Mouse (Mus musculus) cerebellum, adult 8-10 months (tissue): ENCODE results near the gene Qrfp.
A peak's percentile ranks its signal among the peaks of the same experiment; 100 is the strongest.

ENCODE experiments used
- DNase-seq: peaks from one replicate; pipeline ENCODE4 v3.0.0; 2022

Qrfp gene

GRCm38 (mm10) chr2:31813641-31814040, 3.3 kb upstream of the Qrfp start:
- DNase-seq: no peak

GRCm38 (mm10) chr2:31811086-31811958, 942 bp upstream of the Qrfp start:
- DNase-seq: no peak

GRCm38 (mm10) chr2:31809358-31809740, 1.0 kb downstream of the Qrfp start:
- DNase-seq: no peak

- DNase-seq: no peak
Measured at GRCm38 (mm10) chr2:31808410-31809357, 1.7 kb downstream of the Qrfp start.

- no peak for DNase-seq
Measured at GRCm38 (mm10) chr2:31806639-31807382, 3.6 kb downstream of the Qrfp start.

- peak; percentile 35 for DNase-seq
Measured at GRCm38 (mm10) chr2:31803480-31803879, 6.9 kb downstream of the Qrfp start.

- peak; percentile 30 for DNase-seq
Measured at GRCm38 (mm10) chr2:31802811-31803210, 7.6 kb downstream of the Qrfp start.

GRCm38 (mm10) chr2:31801416-31801815, 9.0 kb downstream of the Qrfp start:
- DNase-seq: peak; percentile 57

- no peak for DNase-seq
Measured at GRCm38 (mm10) chr2:31796943-31797342, 13.4 kb downstream of the Qrfp start.

- no peak for DNase-seq
Measured at GRCm38 (mm10) chr2:31792611-31793010, 17.8 kb downstream of the Qrfp start.

GRCm38 (mm10) chr2:31791260-31791659, 19.1 kb downstream of the Qrfp start:
- no peak for DNase-seq

GRCm38 (mm10) chr2:31790728-31791251, 19.6 kb downstream of the Qrfp start:
- no peak for DNase-seq

- no peak for DNase-seq
Measured at GRCm38 (mm10) chr2:31789215-31789614, 21.2 kb downstream of the Qrfp start.

- no peak for DNase-seq
Measured at GRCm38 (mm10) chr2:31788227-31788626, 22.2 kb downstream of the Qrfp start.

- peak; percentile 82 for DNase-seq
Measured at GRCm38 (mm10) chr2:31787029-31787428, 23.4 kb downstream of the Qrfp start.

GRCm38 (mm10) chr2:31785074-31785473, 25.3 kb downstream of the Qrfp start:
- peak; percentile 79 for DNase-seq

- DNase-seq: no peak
Measured at GRCm38 (mm10) chr2:31782958-31783602, 27.3 kb downstream of the Qrfp start.

GRCm38 (mm10) chr2:31779258-31779657, 31.1 kb downstream of the Qrfp start:
- no peak for DNase-seq

GRCm38 (mm10) chr2:31776479-31776878, 33.9 kb downstream of the Qrfp start:
- no peak for DNase-seq

- no peak for DNase-seq
Measured at GRCm38 (mm10) chr2:31770781-31771441, 39.5 kb downstream of the Qrfp start.

- DNase-seq: no peak
Measured at GRCm38 (mm10) chr2:31769631-31770111, 40.7 kb downstream of the Qrfp start.
